In the genomic region with DNA sequence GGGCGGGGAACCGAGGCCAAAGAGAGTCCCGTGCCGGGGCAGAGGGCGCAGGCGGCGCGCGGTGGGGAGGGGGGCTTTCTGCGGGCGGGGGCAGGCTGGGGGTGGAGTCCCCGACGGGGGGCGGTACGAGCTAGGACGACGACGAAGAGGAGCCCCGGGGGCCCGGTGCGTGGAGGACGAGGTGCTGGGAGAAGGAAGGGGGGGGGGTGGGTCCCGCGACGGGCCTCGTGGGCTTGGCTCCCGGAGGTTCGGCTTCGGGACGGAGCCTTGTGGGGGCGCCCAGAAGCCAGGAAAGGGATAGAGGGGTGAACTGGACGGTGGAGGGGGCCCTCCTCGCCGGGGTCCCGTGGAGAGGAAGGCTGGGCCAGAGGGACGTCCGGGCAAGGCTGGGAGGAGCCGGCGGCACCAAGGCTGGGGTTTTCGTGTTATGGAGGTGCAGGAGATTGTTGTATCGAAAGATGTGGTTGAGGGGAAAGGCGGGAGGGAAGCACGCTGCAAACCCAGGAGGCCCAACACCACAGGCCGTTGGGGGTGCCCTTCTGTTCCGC, we compare ENCODE assay signal across 8 mouse cellular contexts. TPM values are rescaled to one million over a fixed set of nuclear protein-coding genes. Genes with fewer than 3 reads are reported as not detected.
DNase-seq lines count a peak whose midpoint lies in the region; ATAC-seq and TF ChIP-seq lines count a peak whose summit lies in the region.

No protein-coding gene starts in this region.

- TF ChIP-seq POLR2A in thymus, adult 2 months (IDR thresholded peaks at IDR 0.05; ENCODE audit: control insufficient read depth, extremely low read depth, insufficient read depth, low read length, poor library complexity), result no peak

- H3K4me3 ChIP-seq in heart, embryonic 12.5 days, result peak overlapping the region; percentile 75
- H3K4me3 ChIP-seq in midbrain, embryonic 10.5 days, result peak overlapping the region; percentile 66
- H3K4me3 ChIP-seq in thymus, adult 2 months (ENCODE audit: control insufficient read depth, insufficient read depth, low read length), result peak overlapping the region; percentile 55

- 0 out of 2 replicates have a peak overlapping the region, but pooled peaks have one; percentile 43 for H3K27ac ChIP-seq in heart, embryonic 12.5 days (ENCODE audit: poor library complexity, severe bottlenecking)
- H3K27ac ChIP-seq in midbrain, embryonic 10.5 days (replicated peaks), result peak overlapping the region; percentile 80
- no peak overlapping the region for H3K27ac ChIP-seq in thymus, adult 2 months (ENCODE audit: control insufficient read depth, insufficient read depth, low read length)

- no peak for TF ChIP-seq CTCF in thymus, adult 2 months (IDR thresholded peaks at IDR 0.05; ENCODE audit: borderline replicate concordance, control insufficient read depth, extremely low read depth, insufficient read depth, low read length, poor library complexity)

- ATAC-seq in heart, embryonic 12.5 days (ENCODE audit: insufficient number of reproducible peaks, low FRiP score), result no peak

- H3K4me1 ChIP-seq in heart, embryonic 12.5 days (replicated peaks), result no peaks in the 10 kb centered on the region
- H3K4me1 ChIP-seq in midbrain, embryonic 10.5 days, result peaks cover 29% of the 10 kb centered on the region
- H3K4me1 ChIP-seq in thymus, adult 2 months (replicated peaks; ENCODE audit: control insufficient read depth, insufficient read depth, low read length), result peaks cover 25% of the 10 kb centered on the region

- DNase-seq in right cerebral cortex, postnatal 25 days, result peak; percentile 15
- no peak for DNase-seq in right cerebral cortex, adult 2 months (ENCODE audit: low spot score in 2 of 2)
- DNase-seq in cerebellum, postnatal 10 days, result peak; percentile 45 to 56
- DNase-seq in kidney, postnatal 14 days, result peak; percentile 30
- peak; percentile 33 for DNase-seq in midbrain, embryonic 10.5 days (ENCODE audit: low spot score)
- peak; percentile 27 for DNase-seq in thymus, adult 2 months
- DNase-seq in urinary bladder, postnatal 25 days (ENCODE audit: low spot score), result no peak

- H3K27me3 ChIP-seq in heart, embryonic 12.5 days (replicated peaks), result peaks cover 27% of the 10 kb centered on the region
- H3K27me3 ChIP-seq in midbrain, embryonic 10.5 days (ENCODE audit: low read depth, poor library complexity, severe bottlenecking), result peaks cover 27% of the 10 kb centered on the region
- H3K27me3 ChIP-seq in thymus, adult 2 months (ENCODE audit: control insufficient read depth, insufficient read depth, low read length), result peaks cover 5% of the 10 kb centered on the region; the same call in 1 of the 2 replicates

- H3K36me3 ChIP-seq in heart, embryonic 12.5 days, result no peaks in the 10 kb centered on the region
- no peaks in the 10 kb centered on the region for H3K36me3 ChIP-seq in midbrain, embryonic 10.5 days
- H3K36me3 ChIP-seq in thymus, adult 2 months (ENCODE audit: control insufficient read depth, insufficient read depth, low read length), result no peaks in the 10 kb centered on the region

- peak overlapping the region; percentile 94 for H3K4me2 ChIP-seq in heart, embryonic 12.5 days

- H3K9me3 ChIP-seq in heart, embryonic 12.5 days (replicated peaks), result no peaks in the 10 kb centered on the region
- H3K9me3 ChIP-seq in midbrain, embryonic 10.5 days (replicated peaks), result peaks cover 8% of the 10 kb centered on the region

- H3K9ac ChIP-seq in heart, embryonic 12.5 days, result peak overlapping the region; percentile 76

- WGBS in heart, embryonic 12.5 days, result 8% methylated on average over 25 of the region's 45 CpGs
- 14% methylated on average over 32 of the region's 45 CpGs for WGBS in midbrain, embryonic 10.5 days
- WGBS in thymus, adult 2 months, result 2% methylated on average over 24 of the region's 45 CpGs

RNA-seq across cellular contexts. Expression of gene Bcorl1, which starts 4.3 kb away (rescaled TPM):
- 4.6 and 5.9 TPM in 2 replicates for polyA plus RNA-seq in heart, embryonic 12.5 days (2016; fragmentation: Nextera tagmentation; extraction: Ambion mirVana)
- polyA plus RNA-seq in midbrain, embryonic 10.5 days (2016; fragmentation: Nextera tagmentation; extraction: Ambion mirVana), result 4.0 and 4.9 TPM in 2 replicates
- polyA plus RNA-seq in thymus, adult 2 months (2012; rRNA removed), result 7.8 TPM in 2 replicates

Comparison
In these comparisons a context has a peak if more than half of its experiments do, and no peak if none do; other contexts are left out.
1. DNase-seq: peak in right cerebral cortex, postnatal 25 days (single experiment), cerebellum, postnatal 10 days (2 of 2), kidney, postnatal 14 days (single experiment), midbrain, embryonic 10.5 days (single experiment) and thymus, adult 2 months (single experiment); none in right cerebral cortex, adult 2 months (0 of 2) and urinary bladder, postnatal 25 days (single experiment).
2. Peak in every context shown above with its lines, with median percentiles within 50 percentile points of each other: H3K4me3 ChIP-seq.